Mouse (Mus musculus): ENCODE results near the gene Inip. TPM values are rescaled to one million over a fixed set of nuclear protein-coding genes. Genes with fewer than 3 reads are reported as not detected.

Inip gene
- polyA plus RNA-seq, 1 experiment from 2014 or later, result 82.0 TPM

- Histone ChIP-seq H3K36me3 (no peaks in the 10 kb centered on the region), H3K9me3 (no peaks in the 10 kb centered on the region), H3K27me3 (no peaks in the 10 kb centered on the region), H3K4me3 (replicated peaks) (no peak overlapping the region), H3K4me1 (replicated peaks) (peaks cover 18% of the 10 kb centered on the region), H3K9ac (replicated peaks) (no peak overlapping the region), H3K27ac (no peak overlapping the region), H3K4me2 (replicated peaks) (no peak overlapping the region)
- no peak for ATAC-seq
- WGBS, result 66% methylated on average over 7 of the region's 7 CpGs
Observed at GRCm38 (mm10) chr4:59823470-59823869, 22.1 kb upstream of the Inip start.

GRCm38 (mm10) chr4:59822119-59822518 is 20.7 kb upstream of the Inip start:
- H3K4me2 ChIP-seq (replicated peaks), result no peak overlapping the region
- H3K4me1 ChIP-seq (replicated peaks), result peaks cover 28% of the 10 kb centered on the region

GRCm38 (mm10) chr4:59821516-59821915 is 20.1 kb upstream of the Inip start:
- Histone ChIP-seq H3K9me3 (no peaks in the 10 kb centered on the region), H3K27ac (no peak overlapping the region), H3K4me1 (replicated peaks) (peaks cover 28% of the 10 kb centered on the region), H3K4me2 (replicated peaks) (no peak overlapping the region), H3K27me3 (no peaks in the 10 kb centered on the region), H3K36me3 (no peaks in the 10 kb centered on the region), H3K4me3 (replicated peaks) (no peak overlapping the region), H3K9ac (replicated peaks) (no peak overlapping the region)
- 93% methylated on average over 1 of the region's 1 CpGs for WGBS
- ATAC-seq, result no peak

More at GRCm38 (mm10) chr4:59822119-59822518, 20.7 kb upstream of the Inip start:
- Histone ChIP-seq H3K4me3 (replicated peaks) (no peak overlapping the region), H3K27ac (no peak overlapping the region), H3K9ac (replicated peaks) (no peak overlapping the region), H3K27me3 (no peaks in the 10 kb centered on the region), H3K9me3 (no peaks in the 10 kb centered on the region), H3K36me3 (no peaks in the 10 kb centered on the region)
- 92% methylated on average over 4 of the region's 4 CpGs for WGBS
- no peak for ATAC-seq

DNA sequence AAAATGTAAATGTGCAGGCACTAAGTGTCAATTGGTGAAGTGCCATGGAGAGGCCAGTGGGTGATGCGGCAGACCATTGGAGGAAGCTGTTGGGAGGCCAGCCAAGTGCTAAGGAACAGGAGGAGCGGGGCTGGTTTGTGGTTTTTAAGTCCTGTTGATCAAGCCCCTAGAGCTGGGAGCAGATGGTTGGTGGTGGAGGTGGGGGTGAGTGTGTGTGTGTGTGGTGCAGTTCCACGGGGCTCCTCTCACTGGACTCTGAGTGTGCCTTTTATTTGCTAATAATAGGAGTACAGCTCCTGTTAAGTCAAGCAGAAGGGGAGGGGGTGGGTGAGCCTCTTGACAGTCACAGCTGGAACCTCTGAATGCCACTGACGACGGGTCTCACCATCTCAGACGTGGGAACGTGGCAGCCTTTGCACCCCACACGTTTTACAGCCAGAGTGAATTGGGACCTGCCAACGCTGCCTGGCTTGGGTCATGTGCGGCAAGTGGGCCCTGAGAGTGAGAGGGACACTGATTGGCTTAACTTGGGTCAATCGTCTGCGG is 18.2 kb upstream of the Inip start:
- ATAC-seq, result peak; percentile 87

DNA sequence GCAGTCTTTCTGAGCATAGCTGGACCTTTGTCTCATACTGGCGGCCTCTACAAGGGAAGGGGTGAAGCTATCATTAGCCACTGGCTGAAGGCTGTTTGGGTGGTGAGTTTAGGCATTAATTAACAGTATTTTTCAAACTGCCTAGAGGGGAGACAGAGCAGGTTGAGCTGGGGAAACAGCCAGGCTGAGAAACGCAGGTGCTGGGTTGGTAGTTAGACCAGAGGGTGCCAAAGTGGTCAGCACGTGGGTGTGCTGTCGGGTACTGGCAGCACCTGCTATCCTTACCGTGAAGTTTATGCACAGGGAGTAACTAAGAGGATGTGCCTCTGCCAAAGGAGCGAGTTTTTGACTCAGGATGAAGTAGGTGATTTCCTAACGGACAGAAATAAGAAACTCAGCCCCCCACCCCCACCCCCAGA is 17.7 kb upstream of the Inip start:
- Histone ChIP-seq H3K4me2 (replicated peaks) (no peak overlapping the region), H3K4me1 (replicated peaks) (peaks cover 30% of the 10 kb centered on the region), H3K27me3 (no peaks in the 10 kb centered on the region), H3K27ac (peak overlapping the region; percentile 56; the same call in 1 of the 2 replicates), H3K4me3 (replicated peaks) (no peak overlapping the region), H3K36me3 (no peaks in the 10 kb centered on the region), H3K9me3 (no peaks in the 10 kb centered on the region), H3K9ac (replicated peaks) (no peak overlapping the region)
- ATAC-seq, result peak; percentile 61
- WGBS, result 48% methylated on average over 7 of the region's 7 CpGs

More for the DNA sequence above, 18.2 kb upstream of the Inip start:
- H3K36me3 ChIP-seq, result no peaks in the 10 kb centered on the region
- WGBS, result 18% methylated on average over 12 of the region's 12 CpGs
- peaks cover 30% of the 10 kb centered on the region for H3K4me1 ChIP-seq (replicated peaks)
- H3K9me3 ChIP-seq, result no peaks in the 10 kb centered on the region
- H3K4me3 ChIP-seq (replicated peaks), result no peak overlapping the region
- no peak overlapping the region for H3K9ac ChIP-seq (replicated peaks)
- H3K27ac ChIP-seq, result peak overlapping the region; percentile 56; the same call in 1 of the 2 replicates
- H3K4me2 ChIP-seq (replicated peaks), result no peak overlapping the region
- H3K27me3 ChIP-seq, result no peaks in the 10 kb centered on the region

DNA sequence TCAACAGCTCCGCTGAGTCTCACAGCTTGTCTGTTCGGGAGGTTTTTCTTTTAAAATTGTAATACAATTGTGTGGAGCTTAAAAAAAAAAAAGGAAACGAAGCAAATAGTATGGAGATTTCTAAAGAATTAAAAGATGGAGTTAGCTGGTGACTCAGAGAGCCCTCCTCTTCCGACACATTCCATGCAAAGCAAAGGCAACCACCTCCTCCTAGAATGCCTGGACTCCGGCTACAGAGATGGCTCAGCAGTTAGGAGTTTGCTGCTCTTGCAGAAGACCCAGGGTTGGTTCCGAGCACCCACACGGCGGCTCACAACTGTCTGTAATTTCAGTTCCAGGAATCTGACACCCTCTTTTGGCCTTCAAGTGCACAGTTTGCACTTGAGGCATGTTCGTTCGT is 17.1 kb upstream of the Inip start:
- 0 out of 2 replicates have a peak overlapping the region, but pooled peaks have one; percentile 56 for H3K27ac ChIP-seq
- no peak overlapping the region for H3K4me2 ChIP-seq (replicated peaks)
- H3K9me3 ChIP-seq, result no peaks in the 10 kb centered on the region
- H3K4me1 ChIP-seq (replicated peaks), result peaks cover 30% of the 10 kb centered on the region
- no peak overlapping the region for H3K4me3 ChIP-seq (replicated peaks)
- H3K27me3 ChIP-seq, result no peaks in the 10 kb centered on the region
- H3K36me3 ChIP-seq, result no peaks in the 10 kb centered on the region
- 68% methylated on average over 10 of the region's 10 CpGs for WGBS
- no peak overlapping the region for H3K9ac ChIP-seq (replicated peaks)
- no peak for ATAC-seq

GRCm38 (mm10) chr4:59817790-59818189 is 16.4 kb upstream of the Inip start:
- Histone ChIP-seq H3K4me1 (replicated peaks) (peaks cover 27% of the 10 kb centered on the region), H3K4me3 (replicated peaks) (no peak overlapping the region), H3K9ac (replicated peaks) (no peak overlapping the region), H3K9me3 (no peaks in the 10 kb centered on the region), H3K27me3 (no peaks in the 10 kb centered on the region), H3K27ac (no peak overlapping the region), H3K4me2 (replicated peaks) (no peak overlapping the region), H3K36me3 (no peaks in the 10 kb centered on the region)
- 76% methylated on average over 5 of the region's 5 CpGs for WGBS
- ATAC-seq, result no peak

GRCm38 (mm10) chr4:59816477-59816876 is 15.1 kb upstream of the Inip start:
- Histone ChIP-seq H3K4me1 (replicated peaks) (peaks cover 27% of the 10 kb centered on the region), H3K36me3 (no peaks in the 10 kb centered on the region), H3K27me3 (no peaks in the 10 kb centered on the region), H3K27ac (no peak overlapping the region), H3K9ac (replicated peaks) (no peak overlapping the region), H3K9me3 (no peaks in the 10 kb centered on the region), H3K4me3 (replicated peaks) (no peak overlapping the region), H3K4me2 (replicated peaks) (no peak overlapping the region)
- WGBS, result 73% methylated on average over 9 of the region's 9 CpGs
- no peak for ATAC-seq

GRCm38 (mm10) chr4:59816016-59816415 is 14.6 kb upstream of the Inip start:
- Histone ChIP-seq H3K4me3 (replicated peaks) (no peak overlapping the region), H3K9ac (replicated peaks) (no peak overlapping the region), H3K36me3 (no peaks in the 10 kb centered on the region), H3K4me1 (replicated peaks) (peaks cover 27% of the 10 kb centered on the region), H3K9me3 (no peaks in the 10 kb centered on the region), H3K27ac (no peak overlapping the region), H3K4me2 (replicated peaks) (no peak overlapping the region), H3K27me3 (no peaks in the 10 kb centered on the region)
- WGBS, result 29% methylated on average over 5 of the region's 5 CpGs
- ATAC-seq, result no peak

- no peak for ATAC-seq
- H3K36me3 ChIP-seq, result no peaks in the 10 kb centered on the region
- no peak overlapping the region for H3K4me3 ChIP-seq (replicated peaks)
- no peak overlapping the region for H3K9ac ChIP-seq (replicated peaks)
- H3K27me3 ChIP-seq, result no peaks in the 10 kb centered on the region
- H3K4me2 ChIP-seq (replicated peaks), result no peak overlapping the region
- H3K4me1 ChIP-seq (replicated peaks), result peaks cover 27% of the 10 kb centered on the region
- H3K9me3 ChIP-seq, result no peaks in the 10 kb centered on the region
- H3K27ac ChIP-seq, result no peak overlapping the region
- 84% methylated on average over 4 of the region's 4 CpGs for WGBS
Observed at GRCm38 (mm10) chr4:59815121-59815810, 13.9 kb upstream of the Inip start.

DNA sequence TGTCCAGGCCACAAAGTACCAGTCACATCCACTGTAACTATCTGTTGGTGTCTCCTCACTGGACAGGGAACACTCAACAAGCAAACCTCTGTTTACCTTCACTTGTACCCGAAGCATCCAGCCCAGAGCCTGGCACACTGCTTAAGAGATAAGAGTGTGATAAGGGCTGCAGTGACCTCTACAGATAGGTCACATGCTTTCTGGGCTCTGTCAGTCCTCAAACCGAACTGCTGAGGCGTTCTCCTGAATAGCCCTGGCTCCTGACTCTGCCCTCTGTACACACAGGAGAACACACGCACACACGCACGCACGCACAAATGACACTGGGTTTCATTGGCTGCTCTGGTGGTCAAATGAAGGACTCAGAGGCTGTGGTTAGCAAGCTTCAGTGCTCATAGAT is 12.7 kb upstream of the Inip start:
- Histone ChIP-seq H3K9me3 (no peaks in the 10 kb centered on the region), H3K9ac (replicated peaks) (no peak overlapping the region), H3K4me3 (replicated peaks) (no peak overlapping the region), H3K36me3 (no peaks in the 10 kb centered on the region), H3K4me1 (replicated peaks) (peaks cover 18% of the 10 kb centered on the region), H3K4me2 (replicated peaks) (no peak overlapping the region), H3K27me3 (no peaks in the 10 kb centered on the region), H3K27ac (no peak overlapping the region)
- 83% methylated on average over 7 of the region's 7 CpGs for WGBS
- ATAC-seq, result no peak

GRCm38 (mm10) chr4:59808396-59808795 is 7.0 kb upstream of the Inip start:
- no peak for ATAC-seq
- 74% methylated on average over 5 of the region's 5 CpGs for WGBS
- no peak overlapping the region for H3K27ac ChIP-seq
- H3K36me3 ChIP-seq, result no peaks in the 10 kb centered on the region
- no peak overlapping the region for H3K4me3 ChIP-seq (replicated peaks)
- no peak overlapping the region for H3K4me2 ChIP-seq (replicated peaks)
- H3K9ac ChIP-seq (replicated peaks), result no peak overlapping the region
- peaks cover 27% of the 10 kb centered on the region for H3K4me1 ChIP-seq (replicated peaks)
- H3K27me3 ChIP-seq, result no peaks in the 10 kb centered on the region
- H3K9me3 ChIP-seq, result no peaks in the 10 kb centered on the region
